Mouse (Mus musculus): ENCODE results near the gene Fbxw11.

GRCm38 (mm10) chr11:32642249-32642876 is at the start of gene Fbxw11:
- TF ChIP-seq ZC3H11A (IDR thresholded peaks at IDR 0.05; ENCODE audit: borderline replicate concordance, low read depth, low read length): no peak
- TF ChIP-seq CHD2 (IDR thresholded peaks at IDR 0.05; ENCODE audit: low read depth, low read length): peak; percentile 89
- TF ChIP-seq MAFK (IDR thresholded peaks at IDR 0.05; ENCODE audit: insufficient read depth, low read depth, low read length): no peak
- TF ChIP-seq HCFC1 (IDR thresholded peaks at IDR 0.05; ENCODE audit: borderline replicate concordance, insufficient read depth, low read length): peak; percentile 94
